Mouse (Mus musculus): ENCODE data around the gene Rrp15. TPM values are rescaled to one million over a fixed set of nuclear protein-coding genes. Genes with fewer than 3 reads are reported as not detected.
"Not testable (repeated sequence)": the region's sequence is repeated elsewhere in the genome, so short reads cannot be mapped to it uniquely, and the experiment has no call there.

Gene Rrp15
- polyA plus RNA-seq (2015; fragmentation: Nextera tagmentation; extraction: Ambion mirVana) = 21.3 and 25.9 TPM in 2 replicates

DNA sequence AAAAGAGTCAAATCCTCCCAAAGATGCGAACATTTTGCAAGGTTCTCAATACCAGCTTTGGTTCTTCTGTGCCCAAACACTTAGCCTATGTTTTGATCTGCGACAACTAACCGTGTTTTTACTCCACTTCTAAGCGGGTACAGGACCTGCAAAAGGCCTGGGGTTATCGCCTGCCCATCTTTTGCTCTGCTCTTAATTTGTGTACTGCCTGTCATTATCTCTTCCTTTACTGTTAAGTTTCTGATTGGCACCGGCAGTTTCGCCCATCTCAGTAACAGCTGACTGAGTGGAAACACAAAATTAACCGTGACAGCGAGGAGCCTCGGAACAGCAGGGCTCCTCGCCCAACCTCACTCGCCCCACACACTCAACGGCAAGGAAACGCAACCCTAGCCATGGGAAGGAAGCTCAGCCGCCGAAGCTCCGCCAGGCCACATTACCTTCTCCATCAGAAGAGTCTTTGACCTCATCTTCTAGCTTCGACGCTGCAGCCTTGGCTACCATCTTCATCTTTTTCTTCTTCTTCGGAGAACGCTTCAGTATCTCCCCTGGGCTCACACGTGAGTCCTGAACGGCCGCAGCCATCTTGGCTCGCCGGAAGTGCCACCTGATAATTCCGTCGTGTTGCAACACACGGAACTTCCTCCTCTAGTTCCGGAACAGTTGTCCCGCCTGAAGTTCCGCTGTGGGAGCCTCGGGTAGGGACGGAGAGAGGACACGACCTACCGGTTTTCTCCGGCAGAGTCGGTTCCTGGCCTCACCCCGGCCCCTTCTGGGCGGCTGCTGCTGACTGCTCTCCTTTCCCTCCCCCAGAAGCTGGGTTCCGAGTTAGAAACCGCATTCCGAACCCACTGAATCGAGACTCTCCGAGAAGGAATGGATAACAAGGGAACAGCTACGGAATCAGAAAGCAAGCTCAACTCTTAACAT lies at the start of gene Rrp15:
TSS of gene Rrp15 (minus strand) at position 635 of the 930 bp plus-strand sequence.
- no peaks in the 10 kb centered on the region for H3K36me3 ChIP-seq (replicated peaks)

DNA sequence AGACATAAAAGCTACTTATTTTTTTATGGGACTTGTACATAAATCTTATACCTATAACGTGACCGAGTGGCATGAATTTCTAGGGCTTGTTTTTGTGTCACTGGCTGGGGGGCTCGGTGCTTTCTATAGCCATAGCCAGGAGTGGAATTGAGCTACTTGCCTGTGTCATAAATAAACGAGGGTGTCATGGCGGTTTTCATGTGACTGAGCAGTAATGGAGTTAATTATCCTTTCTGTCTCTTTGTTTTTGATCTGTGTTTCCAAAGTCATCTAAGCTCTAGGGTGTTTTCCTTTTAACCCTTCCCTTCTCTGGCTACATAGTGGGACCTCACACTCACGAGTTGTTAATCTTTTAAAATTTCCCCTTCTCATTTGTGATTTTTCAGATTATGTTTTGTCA lies 48.8 kb upstream of the Rrp15 start:
- Histone ChIP-seq H3K9ac (no peak overlapping the region), H3K27ac (replicated peaks) (no peak overlapping the region), H3K4me1 (replicated peaks) (no peaks in the 10 kb centered on the region), H3K36me3 (replicated peaks) (no peaks in the 10 kb centered on the region), H3K9me3 (replicated peaks) (no peaks in the 10 kb centered on the region), H3K4me2 (no peak overlapping the region), H3K27me3 (no peaks in the 10 kb centered on the region), H3K4me3 (replicated peaks) (no peak overlapping the region)
- 52% methylated on average over 6 of the region's 6 CpGs for WGBS (ENCODE audit: insufficient replicate concordance)
- ATAC-seq (ENCODE audit: insufficient read depth) = no peak

More for the DNA sequence above, at the start of gene Rrp15:
- H3K27me3 ChIP-seq = no peaks in the 10 kb centered on the region
- peak within 1 kb of the TSS; percentile 77 for H3K4me3 ChIP-seq (replicated peaks)
- peaks cover 17% of the 10 kb centered on the region for H3K4me1 ChIP-seq (replicated peaks)
- peak within 1 kb of the TSS; percentile 60 for H3K27ac ChIP-seq (replicated peaks)
- peak within 1 kb of the TSS; percentile 76 for H3K4me2 ChIP-seq
- peak; percentile 89 for ATAC-seq (ENCODE audit: insufficient read depth)
- no peaks in the 10 kb centered on the region for H3K9me3 ChIP-seq (replicated peaks)
- peak within 1 kb of the TSS; percentile 71 for H3K9ac ChIP-seq
- under 1% methylated on average over 46 of the region's 46 CpGs for WGBS (ENCODE audit: insufficient replicate concordance)

DNA sequence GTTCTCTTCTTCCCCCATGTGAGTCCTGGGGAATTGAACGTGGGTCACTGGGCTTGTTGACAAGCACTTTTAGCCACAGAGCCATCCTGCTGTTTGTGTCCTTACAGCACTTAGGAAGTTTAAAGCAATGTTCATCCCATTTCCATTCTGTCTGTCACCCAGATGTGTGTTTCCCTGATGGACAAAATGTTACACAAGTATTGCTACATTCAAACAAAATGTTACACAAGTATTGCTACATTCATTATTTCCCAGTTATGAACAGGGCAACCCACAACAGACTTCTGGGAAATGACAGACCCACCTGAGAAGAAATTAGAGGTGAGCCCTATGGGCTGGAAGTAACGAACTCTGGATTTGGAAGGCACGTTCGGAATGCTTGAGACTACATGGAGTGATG lies 36.2 kb upstream of the Rrp15 start:
- Histone ChIP-seq H3K4me2 (no peak overlapping the region), H3K9me3 (replicated peaks) (no peaks in the 10 kb centered on the region), H3K4me3 (replicated peaks) (no peak overlapping the region), H3K4me1 (replicated peaks) (no peaks in the 10 kb centered on the region), H3K36me3 (replicated peaks) (no peaks in the 10 kb centered on the region), H3K9ac (no peak overlapping the region), H3K27me3 (no peaks in the 10 kb centered on the region), H3K27ac (replicated peaks) (no peak overlapping the region)
- 65% methylated on average over 4 of the region's 4 CpGs for WGBS (ENCODE audit: insufficient replicate concordance)
- ATAC-seq (ENCODE audit: insufficient read depth) = no peak

DNA sequence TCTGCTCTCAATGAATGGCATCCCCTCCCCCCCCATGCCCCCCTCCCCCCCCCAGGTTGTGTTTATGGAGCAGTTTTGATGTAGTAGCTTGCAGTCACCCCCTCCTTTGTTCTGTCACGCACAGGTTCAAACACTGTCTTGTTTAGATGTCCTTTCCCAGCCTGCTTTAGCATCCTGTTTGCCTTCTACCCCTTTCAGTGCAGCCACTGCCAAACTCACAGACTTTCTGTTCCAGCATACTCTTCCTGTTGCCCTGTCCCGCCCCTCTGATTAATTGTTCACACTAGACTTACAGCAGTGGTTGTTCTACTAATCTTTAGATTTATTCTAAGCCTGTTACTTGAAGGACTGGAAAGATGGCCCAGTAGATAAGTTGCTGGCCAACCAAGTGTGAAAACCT lies 31.7 kb upstream of the Rrp15 start:
- no peak overlapping the region for H3K27ac ChIP-seq (replicated peaks)
- no peak for ATAC-seq (ENCODE audit: insufficient read depth)
- no peak overlapping the region for H3K4me2 ChIP-seq
- no peak overlapping the region for H3K9ac ChIP-seq
- H3K4me1 ChIP-seq (replicated peaks) = no peaks in the 10 kb centered on the region
- H3K9me3 ChIP-seq (replicated peaks) = no peaks in the 10 kb centered on the region
- H3K27me3 ChIP-seq = no peaks in the 10 kb centered on the region
- H3K4me3 ChIP-seq (replicated peaks) = no peak overlapping the region
- no peaks in the 10 kb centered on the region for H3K36me3 ChIP-seq (replicated peaks)
- WGBS (ENCODE audit: insufficient replicate concordance) = 35% methylated on average over 2 of the region's 2 CpGs

DNA sequence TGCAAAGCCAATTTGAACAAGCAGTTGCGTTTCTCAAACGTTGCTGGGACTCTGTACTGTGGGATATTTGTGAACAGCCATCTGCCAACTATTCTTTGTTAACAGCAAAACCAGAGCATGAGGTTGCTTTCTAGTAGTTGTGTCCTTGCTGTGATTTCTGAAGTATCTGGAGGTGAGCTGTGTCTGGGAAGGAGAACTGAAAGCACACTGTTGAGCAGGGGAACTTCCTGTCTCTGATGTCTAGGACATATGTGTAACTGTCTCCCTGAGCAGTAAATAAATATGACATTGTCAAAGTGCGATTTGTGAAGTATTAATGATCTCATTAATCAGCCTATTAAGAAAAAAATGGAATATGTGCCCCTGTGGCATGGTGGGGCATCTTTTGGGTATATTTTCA lies 24.0 kb upstream of the Rrp15 start:
- Histone ChIP-seq H3K9me3 (replicated peaks) (no peaks in the 10 kb centered on the region), H3K4me2 (no peak overlapping the region), H3K4me1 (replicated peaks) (no peaks in the 10 kb centered on the region), H3K27ac (replicated peaks) (no peak overlapping the region), H3K9ac (no peak overlapping the region), H3K36me3 (replicated peaks) (no peaks in the 10 kb centered on the region), H3K4me3 (replicated peaks) (no peak overlapping the region), H3K27me3 (no peaks in the 10 kb centered on the region)
- 58% methylated on average over 3 of the region's 3 CpGs for WGBS (ENCODE audit: insufficient replicate concordance)
- no peak for ATAC-seq (ENCODE audit: insufficient read depth)

DNA sequence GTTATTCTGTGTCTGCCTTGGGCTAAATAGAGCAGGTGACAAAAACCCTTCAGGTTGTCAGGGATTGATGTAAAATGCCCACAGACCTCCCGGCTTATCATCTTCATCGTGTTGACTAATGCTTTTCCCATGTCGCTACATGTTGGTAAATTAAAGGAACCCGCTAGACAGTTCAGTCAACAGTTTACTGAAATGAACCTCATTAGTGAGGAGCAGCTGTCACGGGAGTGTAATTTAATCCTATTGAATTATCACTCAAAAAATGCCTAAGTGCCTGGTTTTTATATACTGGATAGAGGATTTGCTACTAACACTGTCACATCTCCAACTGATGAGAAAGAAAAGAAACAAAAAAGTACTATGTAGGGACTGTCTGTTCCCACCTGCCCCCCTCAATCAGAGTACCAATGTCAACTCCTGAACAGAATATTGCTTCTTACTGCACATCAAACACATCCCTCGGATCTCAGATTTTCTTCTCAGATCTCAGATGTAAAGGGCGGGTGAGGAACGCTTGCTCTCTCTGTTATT lies 23.5 kb upstream of the Rrp15 start:
- Histone ChIP-seq H3K4me2 (no peak overlapping the region), H3K4me3 (replicated peaks) (no peak overlapping the region), H3K9ac (no peak overlapping the region), H3K27me3 (no peaks in the 10 kb centered on the region), H3K4me1 (replicated peaks) (no peaks in the 10 kb centered on the region), H3K9me3 (replicated peaks) (no peaks in the 10 kb centered on the region), H3K27ac (replicated peaks) (no peak overlapping the region), H3K36me3 (replicated peaks) (no peaks in the 10 kb centered on the region)
- 66% methylated on average over 8 of the region's 8 CpGs for whole genome bisulfite sequencing (ENCODE audit: insufficient replicate concordance)
- ATAC-seq (ENCODE audit: insufficient read depth) = no peak

DNA sequence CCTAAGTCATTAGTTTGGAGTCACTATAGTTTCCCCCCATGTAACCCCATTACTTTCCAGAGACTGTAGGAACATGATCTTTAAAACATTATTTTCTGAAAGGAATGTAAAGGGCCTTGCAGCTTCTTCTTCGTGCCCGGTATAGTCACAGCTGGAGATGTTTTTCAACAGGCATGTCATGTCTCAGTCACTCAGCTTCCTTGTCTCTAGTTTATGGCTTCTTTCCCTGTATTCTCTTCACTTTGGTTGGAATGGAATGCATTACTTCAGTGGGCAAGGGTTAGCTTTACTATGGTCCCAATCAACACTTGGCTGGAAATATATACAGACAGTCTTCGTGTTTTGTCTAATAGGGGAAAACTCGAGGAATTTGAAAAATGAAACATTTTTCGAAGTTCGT lies 22.8 kb upstream of the Rrp15 start:
- no peak for ATAC-seq (ENCODE audit: insufficient read depth)
- no peak overlapping the region for H3K4me2 ChIP-seq
- H3K27ac ChIP-seq (replicated peaks) = no peak overlapping the region
- H3K9ac ChIP-seq = no peak overlapping the region
- WGBS (ENCODE audit: insufficient replicate concordance) = 63% methylated on average over 6 of the region's 6 CpGs
- no peaks in the 10 kb centered on the region for H3K9me3 ChIP-seq (replicated peaks)
- no peaks in the 10 kb centered on the region for H3K27me3 ChIP-seq
- H3K4me1 ChIP-seq (replicated peaks) = no peaks in the 10 kb centered on the region
- H3K4me3 ChIP-seq (replicated peaks) = no peak overlapping the region
- no peaks in the 10 kb centered on the region for H3K36me3 ChIP-seq (replicated peaks)

DNA sequence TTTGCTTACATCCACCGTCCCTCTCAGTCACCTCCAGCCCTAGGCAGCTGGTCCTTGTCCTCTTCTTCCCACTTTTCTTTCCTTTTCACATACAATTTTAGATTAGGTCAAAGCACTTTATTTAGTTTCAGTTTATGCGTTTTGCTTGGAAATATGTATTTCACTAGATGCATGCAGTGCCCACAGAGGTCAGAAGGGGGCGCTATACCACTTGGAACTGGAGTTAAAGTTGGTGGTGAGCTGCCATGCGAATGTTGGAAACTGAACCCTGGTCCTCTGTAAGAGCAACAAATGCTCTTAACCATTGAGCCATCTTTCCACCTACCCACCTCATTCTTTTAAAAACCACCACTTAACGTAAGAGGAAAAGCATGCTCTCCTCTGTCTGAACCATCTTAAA lies 21.5 kb upstream of the Rrp15 start:
- 55% methylated on average over 5 of the region's 5 CpGs for WGBS (ENCODE audit: insufficient replicate concordance)
- H3K4me1 ChIP-seq (replicated peaks) = no peaks in the 10 kb centered on the region
- ATAC-seq (ENCODE audit: insufficient read depth) = no peak

DNA sequence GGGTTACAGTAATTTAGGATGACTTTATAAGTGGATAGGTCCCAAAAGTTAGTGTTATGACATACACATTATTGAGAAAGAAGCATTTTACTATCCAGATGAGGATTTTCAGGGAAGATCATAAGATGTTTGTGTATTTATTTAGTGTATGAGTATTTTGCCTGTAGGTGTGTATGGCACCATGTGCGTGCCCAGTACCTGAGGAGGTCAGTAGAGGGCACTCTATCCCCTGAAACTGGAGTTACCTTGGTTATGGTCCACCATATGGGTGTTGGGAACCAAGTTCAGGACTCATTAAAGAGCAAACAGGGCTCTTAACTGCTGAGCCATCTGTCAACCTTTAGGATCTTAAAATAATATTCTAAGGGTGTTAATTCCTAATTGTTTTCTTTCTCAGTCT lies 19.2 kb upstream of the Rrp15 start:
- H3K9me3 ChIP-seq (replicated peaks) = no peaks in the 10 kb centered on the region
- no peaks in the 10 kb centered on the region for H3K36me3 ChIP-seq (replicated peaks)
- WGBS (ENCODE audit: insufficient replicate concordance) = 49% methylated on average over 1 of the region's 1 CpGs

More for the DNA sequence above, 21.5 kb upstream of the Rrp15 start:
- Histone ChIP-seq H3K9ac (no peak overlapping the region), H3K27ac (replicated peaks) (no peak overlapping the region), H3K4me3 (replicated peaks) (no peak overlapping the region), H3K9me3 (replicated peaks) (no peaks in the 10 kb centered on the region), H3K36me3 (replicated peaks) (no peaks in the 10 kb centered on the region), H3K27me3 (no peaks in the 10 kb centered on the region), H3K4me2 (no peak overlapping the region)

DNA sequence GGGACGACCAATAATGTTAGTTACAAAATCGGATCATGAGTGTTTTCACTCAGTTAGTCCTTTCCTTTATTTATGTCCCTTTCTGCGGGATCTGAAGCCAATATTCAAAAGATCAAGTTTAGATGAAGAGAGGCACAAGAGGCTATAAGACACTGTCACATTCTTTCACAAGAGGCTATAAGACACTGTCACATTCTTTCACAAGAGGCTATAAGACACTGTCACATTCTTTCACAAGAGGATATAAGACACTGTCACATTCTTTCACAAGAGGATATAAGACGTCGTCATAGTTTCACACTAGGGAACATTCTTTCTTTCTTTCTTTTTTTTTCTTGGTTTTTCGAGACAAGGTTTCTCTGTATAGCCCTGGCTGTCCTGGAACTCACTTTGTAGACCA lies 14.3 kb upstream of the Rrp15 start:
- H3K9me3 ChIP-seq (replicated peaks); ATAC-seq (ENCODE audit: insufficient read depth): not testable (repeated sequence)
- 49% methylated on average over 6 of the region's 6 CpGs for WGBS (ENCODE audit: insufficient replicate concordance)

More for the DNA sequence above, 19.2 kb upstream of the Rrp15 start:
- Histone ChIP-seq H3K27me3 (no peaks in the 10 kb centered on the region), H3K4me1 (replicated peaks) (no peaks in the 10 kb centered on the region), H3K9ac (no peak overlapping the region), H3K27ac (replicated peaks) (no peak overlapping the region), H3K4me3 (replicated peaks) (no peak overlapping the region), H3K4me2 (no peak overlapping the region)
- ATAC-seq (ENCODE audit: insufficient read depth) = no peak

DNA sequence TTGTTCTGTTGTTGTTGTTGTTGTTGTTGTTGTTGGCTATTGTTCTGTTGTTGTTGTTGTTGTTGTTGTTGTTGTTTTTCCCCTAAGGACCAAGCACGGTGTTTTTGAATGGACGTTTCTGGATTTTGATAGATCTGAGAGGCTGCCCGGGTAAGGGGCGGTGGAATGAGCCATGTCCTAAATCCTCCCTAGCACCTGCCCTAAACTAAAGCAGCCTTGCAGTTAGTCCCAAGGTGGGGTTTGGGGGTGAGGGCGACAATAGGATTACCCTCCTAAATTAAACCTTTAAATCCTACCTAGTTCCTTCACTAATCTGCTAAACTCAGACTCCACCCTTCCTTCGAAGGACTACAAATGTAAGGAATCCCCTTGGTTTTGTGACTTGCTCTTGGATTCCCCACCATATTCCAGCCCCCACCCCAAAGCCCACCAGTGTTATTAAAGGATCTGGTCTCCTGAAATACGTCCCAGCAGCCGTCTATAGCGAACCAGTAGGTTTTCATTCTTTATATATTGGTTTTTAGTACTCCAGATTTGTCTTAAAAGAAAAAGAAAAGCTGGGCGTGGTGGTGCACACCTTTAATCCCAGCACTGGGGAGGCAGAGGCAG lies 621 bp upstream of the Rrp15 start:
- Histone ChIP-seq H3K27me3 (no peaks in the 10 kb centered on the region), H3K27ac (replicated peaks) (peak overlapping the region; percentile 60), H3K4me3 (replicated peaks) (peak overlapping the region; percentile 77), H3K4me1 (replicated peaks) (peaks cover 17% of the 10 kb centered on the region), H3K9ac (peak overlapping the region; percentile 71), H3K9me3 (replicated peaks) (no peaks in the 10 kb centered on the region), H3K4me2 (peak overlapping the region; percentile 76), H3K36me3 (replicated peaks) (no peaks in the 10 kb centered on the region)
- 31% methylated on average over 10 of the region's 10 CpGs for whole genome bisulfite sequencing (ENCODE audit: insufficient replicate concordance)
- ATAC-seq (ENCODE audit: insufficient read depth) = peak; percentile 51; the same call in 1 of the 2 replicates

More for the DNA sequence above, 14.3 kb upstream of the Rrp15 start:
- H3K27ac ChIP-seq (replicated peaks); H3K4me2 ChIP-seq; H3K27me3 ChIP-seq; H3K36me3 ChIP-seq (replicated peaks); H3K4me3 ChIP-seq (replicated peaks); H3K4me1 ChIP-seq (replicated peaks); H3K9ac ChIP-seq: not testable (repeated sequence)

Measured in liver, embryonic 15.5 days (tissue).